Mouse (Mus musculus): ENCODE measurements around the gene Dnajc2. TPM values are rescaled to one million over a fixed set of nuclear protein-coding genes. Genes with fewer than 3 reads are reported as not detected.
A peak's percentile ranks its signal among the peaks of the same experiment; 100 is the strongest.
"Not testable (repeated sequence)": the region's sequence is repeated elsewhere in the genome, so short reads cannot be mapped to it uniquely, and the experiment has no call there.

The Dnajc2 gene
- total RNA-seq, 2 experiments from 2014 or later, result 13.5 to 17.6 TPM

DNA sequence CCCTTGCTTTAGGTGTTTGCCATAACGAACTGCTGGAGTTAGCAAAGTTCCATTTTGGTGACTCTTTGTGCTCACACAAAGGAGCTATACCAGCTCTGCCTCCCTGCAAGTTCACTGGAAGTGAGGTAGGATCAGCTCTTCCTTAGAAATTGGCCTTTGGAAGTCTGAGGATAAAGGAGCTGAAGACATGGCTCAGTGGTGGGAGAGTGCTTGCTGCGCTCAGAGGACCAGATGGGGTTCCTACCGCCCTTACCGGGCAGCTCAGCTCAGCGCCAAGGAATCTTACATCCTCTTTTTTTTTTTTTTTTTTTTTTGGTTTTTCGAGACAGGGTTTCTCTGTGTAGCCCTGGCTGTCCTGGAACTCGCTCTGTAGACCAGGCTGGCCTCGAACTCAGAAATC is 39.1 kb downstream of the Dnajc2 start:
- intact Hi-C loops (cut with DNase I), result no loop called here
- DNase-seq, result no peak

DNA sequence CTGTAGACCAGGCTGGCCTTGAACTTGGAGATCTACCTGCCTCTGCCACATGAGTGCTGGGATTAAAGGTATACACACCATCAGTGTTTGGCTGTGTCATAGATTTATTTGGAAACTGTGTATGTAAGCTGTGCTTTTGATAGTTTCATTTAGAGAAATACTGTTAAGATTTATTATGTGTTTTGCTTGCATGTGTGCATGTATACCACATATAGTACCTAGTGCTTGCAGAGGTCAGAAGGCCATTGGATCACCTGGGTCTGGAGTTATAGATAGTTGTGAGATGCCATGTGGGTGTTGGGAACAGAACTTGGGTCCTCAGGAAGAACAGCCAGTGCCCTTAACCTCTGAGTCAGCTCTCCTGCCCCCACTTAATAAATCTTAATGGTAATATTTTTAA is 40.4 kb downstream of the Dnajc2 start:
- intact Hi-C loops (cut with DNase I), result no loop called here
- no peak for DNase-seq

- intact Hi-C loops (cut with DNase I), result no loop called here
- DNase-seq, result no peak
Observed at GRCm38 (mm10) chr5:21743606-21744005, 41.4 kb downstream of the Dnajc2 start.

DNA sequence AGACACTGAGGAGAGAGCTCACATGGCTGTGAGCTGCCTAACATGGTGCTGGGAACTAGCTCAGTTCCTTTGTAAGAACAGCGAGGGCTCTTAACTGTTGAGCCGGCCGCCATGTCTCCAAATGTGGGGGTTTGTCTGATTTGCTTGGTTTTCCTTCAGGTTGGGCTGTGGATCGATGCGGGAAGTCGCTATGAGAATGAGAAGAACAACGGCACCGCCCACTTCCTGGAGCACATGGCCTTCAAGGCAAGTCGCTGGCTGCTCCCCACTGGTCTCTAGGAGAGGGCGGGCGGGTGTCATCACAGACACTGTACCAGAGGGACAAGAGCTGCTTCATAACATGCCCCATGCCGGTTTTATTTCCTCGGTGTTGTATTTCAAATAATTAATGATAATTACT is 45.2 kb downstream of the Dnajc2 start:
- DNase-seq, result no peak
- intact Hi-C loops (cut with DNase I), result loop anchor here (10.0 kb wide), 1 partner anchor 475 kb away; no protein-coding TSS in a partner anchor

DNA sequence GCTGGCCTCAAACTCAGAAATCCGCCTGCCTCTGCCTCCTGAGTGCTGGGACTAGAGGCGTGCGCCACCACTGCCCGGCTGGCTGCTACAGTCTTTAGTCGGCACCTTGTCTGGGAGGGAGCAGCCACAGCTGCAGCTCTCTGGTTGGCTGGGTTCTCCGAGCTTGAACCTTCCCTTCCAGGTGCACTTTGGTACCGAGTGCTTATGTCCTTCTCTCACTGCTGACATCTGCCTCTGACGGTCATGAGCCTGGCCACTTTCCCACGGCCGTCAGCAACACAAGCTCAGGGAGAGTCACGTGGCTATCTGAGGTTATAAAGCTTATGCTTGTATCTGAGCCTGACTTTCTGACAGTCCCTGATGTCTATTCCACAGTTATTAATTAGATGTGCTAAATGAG is 45.9 kb downstream of the Dnajc2 start:
- no peak for DNase-seq
- intact Hi-C loops (cut with DNase I), result loop anchor here (10.0 kb wide), 1 partner anchor 474 kb away; no protein-coding TSS in a partner anchor

GRCm38 (mm10) chr5:21737620-21738019 is 47.4 kb downstream of the Dnajc2 start:
- no peak for DNase-seq
- intact Hi-C loops (cut with DNase I), result loop anchor here (10.0 kb wide), 1 partner anchor 473 kb away; no protein-coding TSS in a partner anchor

DNA sequence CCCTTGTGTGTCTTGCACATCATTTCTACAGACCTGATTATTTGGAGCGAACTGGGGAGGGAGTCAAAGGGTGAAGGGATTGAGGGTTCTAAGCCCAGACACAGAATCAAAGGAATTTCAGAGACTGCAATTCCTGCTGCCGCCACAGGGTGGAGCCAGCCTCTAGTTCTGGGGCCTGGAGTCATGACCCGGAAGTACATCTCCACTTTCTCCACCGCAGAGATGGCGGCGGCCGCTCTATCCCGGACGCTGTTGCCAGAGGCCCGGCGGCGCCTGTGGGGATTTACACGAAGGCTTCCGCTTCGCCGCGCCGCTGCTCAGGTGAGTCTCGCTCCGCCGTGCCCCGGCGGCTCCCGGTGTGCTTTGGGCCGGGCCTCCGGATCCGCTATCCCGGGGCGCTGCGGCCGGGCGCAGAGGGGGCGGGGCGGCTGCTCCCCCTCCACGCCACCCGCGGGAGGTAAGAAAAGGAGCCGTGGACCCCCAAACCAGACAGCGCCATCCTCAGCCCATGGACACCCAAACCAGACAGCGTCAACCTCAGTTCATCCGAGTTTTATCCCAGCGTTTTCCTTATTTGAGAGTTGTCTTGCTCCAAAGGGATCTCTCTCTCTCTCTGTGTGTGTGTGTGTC is 48.0 kb downstream of the Dnajc2 start, which contains the start of gene Pmpcb:
Gene Pmpcb (plus strand): TSS at position 186 of the 630 bp plus-strand sequence.
- intact Hi-C loops (cut with DNase I), result loop anchor here (1.0 to 10.0 kb wide), 2 partner anchors 79 to 472 kb away; no protein-coding TSS in a partner anchor
- DNase-seq, result peak; percentile 83 to 90

DNA sequence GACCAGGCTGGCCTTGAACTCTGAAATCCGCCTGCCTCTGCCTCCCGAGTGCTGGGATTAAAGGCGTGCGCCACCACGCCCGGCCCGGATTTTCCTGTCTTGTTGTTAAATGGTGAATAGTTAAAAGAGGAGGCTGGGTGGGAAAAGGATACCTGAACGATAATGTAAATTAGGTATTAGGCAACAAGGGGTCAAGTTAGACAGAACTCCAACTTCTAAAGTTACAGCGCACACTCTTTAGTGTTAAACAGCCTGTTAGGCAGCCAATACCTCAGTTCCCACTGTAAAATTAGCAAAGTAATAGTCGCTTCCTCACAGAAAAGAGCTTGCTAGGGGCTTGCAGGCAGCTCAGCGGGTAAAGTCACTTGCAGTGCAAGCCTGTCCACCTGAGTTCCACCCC is 49.0 kb downstream of the Dnajc2 start:
- intact Hi-C loops (cut with DNase I), result loop anchor here (1.0 to 10.0 kb wide), 2 partner anchors 78 to 471 kb away; no protein-coding TSS in a partner anchor
- no peak for DNase-seq

GRCm38 (mm10) chr5:21735584-21735983 is 49.5 kb downstream of the Dnajc2 start:
- intact Hi-C loops (cut with DNase I), result loop anchor here (2.0 to 10.0 kb wide), 2 partner anchors 35 to 471 kb away; partner anchors contain the start of gene Napepld
- peak; percentile 76 to 85 for DNase-seq

GRCm38 (mm10) chr5:21735100-21735499 is 50.0 kb downstream of the Dnajc2 start:
- DNase-seq, result no peak
- intact Hi-C loops (cut with DNase I), result loop anchor here (2.0 to 10.0 kb wide), 2 partner anchors 34 to 470 kb away; partner anchors contain the start of gene Napepld

DNA sequence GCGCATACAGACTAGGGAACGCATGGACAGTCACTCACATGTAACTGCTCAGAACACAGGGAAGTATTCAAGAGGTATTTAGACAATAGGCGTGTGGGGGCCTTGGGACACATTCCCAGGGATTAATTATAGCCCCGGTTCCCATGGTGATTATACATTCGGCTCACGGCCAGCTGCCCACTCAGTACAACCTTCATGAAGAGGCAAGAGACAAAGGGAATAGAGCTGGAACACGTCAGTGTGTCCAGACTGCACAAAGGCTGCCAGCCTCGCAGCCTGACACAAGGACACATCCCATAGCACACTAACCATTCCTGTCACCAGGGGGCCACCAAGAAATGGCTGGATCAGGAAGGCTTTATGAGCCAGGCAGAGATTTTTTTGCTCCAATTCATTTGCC is 52.1 kb downstream of the Dnajc2 start:
- intact Hi-C loops (cut with DNase I), result loop anchor here (10.0 kb wide), 1 partner anchor 468 kb away; no protein-coding TSS in a partner anchor
- DNase-seq, result peak; percentile 57 to 76

DNA sequence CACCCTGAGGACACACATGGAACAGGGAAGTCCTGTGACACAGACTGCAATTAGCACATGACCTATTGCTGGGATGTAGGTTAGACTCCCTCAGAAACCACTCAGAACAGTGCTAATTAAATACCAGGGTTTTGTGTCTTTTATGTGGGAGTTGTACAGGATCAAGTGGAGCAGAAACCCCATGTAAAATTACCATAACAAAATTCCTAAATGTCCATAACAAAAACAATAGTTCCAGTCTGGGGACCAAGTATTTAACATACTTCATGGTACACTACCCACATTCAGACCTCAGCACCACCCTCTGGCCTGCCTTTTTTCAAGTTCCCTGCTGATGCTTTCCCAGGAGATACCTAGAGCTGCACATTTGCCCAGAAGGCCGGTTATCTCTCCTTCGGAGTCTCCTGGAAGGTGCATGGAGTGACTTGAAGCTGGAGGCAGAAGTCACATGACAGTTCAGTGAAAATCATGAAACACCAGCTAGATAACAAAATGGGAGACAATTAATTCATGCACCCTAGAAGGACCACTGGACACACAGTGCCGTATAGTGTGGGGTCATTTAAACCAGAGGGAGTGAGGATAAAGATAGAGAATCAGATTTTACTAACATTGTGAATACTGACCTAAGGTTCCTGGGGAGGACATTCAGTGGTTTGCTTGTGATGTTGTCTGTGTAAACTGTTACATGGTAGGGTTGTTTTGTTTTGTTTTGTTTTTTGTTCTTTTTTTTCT is 52.7 kb downstream of the Dnajc2 start:
- intact Hi-C loops (cut with DNase I), result loop anchor here (10.0 kb wide), 1 partner anchor 468 kb away; no protein-coding TSS in a partner anchor
- DNase-seq, result no peak

- no peak for DNase-seq
- intact Hi-C loops (cut with DNase I), result no loop called here
Observed at GRCm38 (mm10) chr5:21729107-21729506, 55.9 kb downstream of the Dnajc2 start.

DNA sequence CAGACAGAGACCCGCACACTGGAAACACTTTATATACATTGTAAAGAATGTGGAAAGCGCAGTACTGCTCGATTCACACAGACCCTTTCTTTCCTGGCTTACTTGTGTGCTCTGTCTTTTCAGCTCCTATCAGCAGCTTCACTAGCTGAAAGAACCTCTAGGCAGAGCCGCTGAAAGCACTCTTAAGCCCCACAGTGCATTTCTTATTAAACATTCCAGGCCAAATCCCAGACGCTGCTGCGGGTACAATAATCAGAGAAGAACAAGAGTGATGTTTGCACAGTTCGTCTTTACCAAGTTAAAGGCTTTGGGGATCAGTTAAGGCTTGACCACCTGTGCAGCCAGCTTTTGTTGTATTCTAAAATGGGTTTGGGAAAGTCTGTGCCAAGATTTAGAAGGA is 60.2 kb downstream of the Dnajc2 start:
- intact Hi-C loops (cut with DNase I), result no loop called here

GRCm38 (mm10) chr5:21724427-21724826 is 60.6 kb downstream of the Dnajc2 start:
- DNase-seq, result no peak
- intact Hi-C loops (cut with DNase I), result no loop called here

More for the DNA sequence above, 60.2 kb downstream of the Dnajc2 start:
- no peak for DNase-seq

DNA sequence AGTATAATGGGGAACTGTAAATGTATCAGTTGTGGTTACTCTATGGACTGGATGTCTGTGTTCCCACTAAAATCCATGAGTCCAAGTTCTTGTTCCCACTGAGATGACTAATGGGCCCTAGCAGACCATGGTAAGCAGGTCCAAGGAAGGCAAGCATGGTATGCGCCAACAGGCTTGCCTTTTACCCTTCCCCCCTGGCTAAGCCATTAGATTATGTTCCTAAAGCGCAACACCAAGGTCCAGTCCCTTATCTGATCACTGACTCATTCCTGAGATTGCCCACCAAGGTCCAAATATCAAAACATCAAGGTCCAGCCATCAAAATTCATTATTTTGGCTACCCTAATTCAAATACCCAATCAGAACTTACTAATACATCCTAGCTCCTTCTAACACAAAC is 65.8 kb downstream of the Dnajc2 start:
- intact Hi-C loops (cut with DNase I), result no loop called here
- DNase-seq, result no peak

- DNase-seq, result no peak
- intact Hi-C loops (cut with DNase I), result no loop called here
Observed at GRCm38 (mm10) chr5:21718546-21718945, 66.5 kb downstream of the Dnajc2 start.

- DNase-seq, result no peak
- intact Hi-C loops (cut with DNase I), result no loop called here
Observed at GRCm38 (mm10) chr5:21717165-21717715, 67.8 kb downstream of the Dnajc2 start.

- intact Hi-C loops (cut with DNase I), result no loop called here
Observed at GRCm38 (mm10) chr5:21714447-21714846, 70.6 kb downstream of the Dnajc2 start.

GRCm38 (mm10) chr5:21712127-21712715 is 72.8 kb downstream of the Dnajc2 start:
- intact Hi-C loops (cut with DNase I), result no loop called here
- no peak for DNase-seq

More at GRCm38 (mm10) chr5:21714447-21714846, 70.6 kb downstream of the Dnajc2 start:
- DNase-seq, result no peak

GRCm38 (mm10) chr5:21708011-21708410 is 77.0 kb downstream of the Dnajc2 start:
- intact Hi-C loops (cut with DNase I), result not testable (repeated sequence)

More at GRCm38 (mm10) chr5:21708011-21708410, 77.0 kb downstream of the Dnajc2 start:
- DNase-seq, result not testable (repeated sequence)

Data from heart, postnatal 14 days (tissue).